8 mouse cellular contexts compared by ENCODE assay signal in genomic region chr1:186703980-186704701, GRCm38 (mm10). TPM values are rescaled to one million over a fixed set of nuclear protein-coding genes. Genes with fewer than 3 reads are reported as not detected.
A peak's percentile ranks its signal among the peaks of the same experiment; 100 is the strongest.
DNase-seq lines count a peak whose midpoint lies in the region; ATAC-seq and TF ChIP-seq lines count a peak whose summit lies in the region.

No protein-coding gene starts in this region.

- no peaks in the 10 kb centered on the region; the same call in 1 of the 2 replicates for H3K27me3 ChIP-seq in hindbrain, embryonic 16.5 days (replicated peaks; ENCODE audit: control insufficient read depth, insufficient read depth, low read length)
- H3K27me3 ChIP-seq in liver, postnatal 0 days (ENCODE audit: insufficient read depth, low read length): peaks cover 29% of the 10 kb centered on the region

- no peak for TF ChIP-seq CTCF in liver, postnatal 0 days (IDR thresholded peaks at IDR 0.05; ENCODE audit: low read depth)

- H3K4me1 ChIP-seq in hindbrain, embryonic 16.5 days (ENCODE audit: control insufficient read depth, insufficient read depth, low read depth, low read length): peaks cover 14% of the 10 kb centered on the region
- H3K4me1 ChIP-seq in liver, postnatal 0 days (ENCODE audit: insufficient read depth): peaks cover 11% of the 10 kb centered on the region; the same call in 1 of the 2 replicates

- H3K4me3 ChIP-seq in hindbrain, embryonic 16.5 days (ENCODE audit: low read length): peak overlapping the region; percentile 80
- H3K4me3 ChIP-seq in liver, postnatal 0 days (ENCODE audit: low read depth, low read length): peak overlapping the region; percentile 58

- H3K9ac ChIP-seq in hindbrain, embryonic 16.5 days (ENCODE audit: low read depth, low read length): peak overlapping the region; percentile 65
- peak overlapping the region; percentile 3; the same call in 1 of the 2 replicates for H3K9ac ChIP-seq in liver, postnatal 0 days (replicated peaks)

- TF ChIP-seq EP300 in liver, postnatal 0 days (IDR thresholded peaks at IDR 0.05; ENCODE audit: low read depth): no peak

- peak overlapping the region; percentile 66 for H3K27ac ChIP-seq in hindbrain, embryonic 16.5 days (ENCODE audit: low read depth, low read length)
- no peak overlapping the region for H3K27ac ChIP-seq in liver, postnatal 0 days (ENCODE audit: low read depth)

- WGBS in hindbrain, embryonic 16.5 days: under 1% methylated on average over 36 of the region's 36 CpGs
- under 1% methylated on average over 36 of the region's 36 CpGs for WGBS in liver, postnatal 0 days (ENCODE audit: insufficient replicate concordance)

- no peaks in the 10 kb centered on the region for H3K9me3 ChIP-seq in hindbrain, embryonic 16.5 days (ENCODE audit: control insufficient read depth, low read length)
- no peaks in the 10 kb centered on the region for H3K9me3 ChIP-seq in liver, postnatal 0 days (ENCODE audit: low read length)

- peak overlapping the region; percentile 96 for H3K4me2 ChIP-seq in hindbrain, embryonic 16.5 days (ENCODE audit: low read length)
- peak overlapping the region; percentile 87 for H3K4me2 ChIP-seq in liver, postnatal 0 days (ENCODE audit: low read depth, low read length)

- DNase-seq in ovary, postnatal 10 days (ENCODE audit: low spot score): peak; percentile 26
- no peak for DNase-seq in ovary, adult 18-20 months (ENCODE audit: low spot score)
- peak; percentile 24 for DNase-seq in brain, adult 2 months (ENCODE audit: low read depth, low spot score)
- DNase-seq in forelimb bud, embryonic 11.5 days (ENCODE audit: low read depth, low spot score): peak; percentile 53
- no peak for DNase-seq in liver, postnatal 0 days
- peak; percentile 59 for DNase-seq in retina, postnatal 1 day
- no peak for DNase-seq in spleen, adult 12 weeks (ENCODE audit: low spot score)

- H3K36me3 ChIP-seq in hindbrain, embryonic 16.5 days (ENCODE audit: control insufficient read depth, insufficient read depth, low read length): no peaks in the 10 kb centered on the region
- no peaks in the 10 kb centered on the region for H3K36me3 ChIP-seq in liver, postnatal 0 days (replicated peaks; ENCODE audit: insufficient read depth, low read length)

- no peak for ATAC-seq in hindbrain, embryonic 16.5 days
- no peak for ATAC-seq in liver, postnatal 0 days

RNA-seq across cellular contexts. Expression of gene Tgfb2, which starts 1.6 kb away (rescaled TPM):
- 35.7 and 36.2 TPM in 2 replicates for polyA plus RNA-seq in hindbrain, embryonic 16.5 days (2015; fragmentation: Nextera tagmentation; extraction: Ambion mirVana)
- polyA plus RNA-seq in liver, postnatal 0 days (2015; fragmentation: Nextera tagmentation; extraction: Ambion mirVana): 0.81 and 0.99 TPM in 2 replicates

RNA-seq across cellular contexts. Expression of gene Rrp15, which starts 45.0 kb away (rescaled TPM):
- 26.9 and 29.4 TPM in 2 replicates for polyA plus RNA-seq in hindbrain, embryonic 16.5 days (2015; fragmentation: Nextera tagmentation; extraction: Ambion mirVana)
- 22.1 and 22.4 TPM in 2 replicates for polyA plus RNA-seq in liver, postnatal 0 days (2015; fragmentation: Nextera tagmentation; extraction: Ambion mirVana)

Comparison
In these comparisons a context has a peak if more than half of its experiments do, and no peak if none do; other contexts are left out.
1. DNase-seq: peak in ovary, postnatal 10 days (single experiment), brain, adult 2 months (single experiment), forelimb bud, embryonic 11.5 days (single experiment) and retina, postnatal 1 day (single experiment); none in ovary, adult 18-20 months (single experiment), liver, postnatal 0 days (single experiment) and spleen, adult 12 weeks (single experiment).
2. RNA of gene Tgfb2, which starts 1.6 kb away (polyA plus RNA-seq): 35.7 to 36.2 TPM in hindbrain, embryonic 16.5 days; 0.81 to 0.99 TPM in liver, postnatal 0 days; every median in the first group is over 10 times any median in the second.